Mouse (Mus musculus): Measurements from ENCODE around the gene Mthfd1l.

Gene Mthfd1l

DNA sequence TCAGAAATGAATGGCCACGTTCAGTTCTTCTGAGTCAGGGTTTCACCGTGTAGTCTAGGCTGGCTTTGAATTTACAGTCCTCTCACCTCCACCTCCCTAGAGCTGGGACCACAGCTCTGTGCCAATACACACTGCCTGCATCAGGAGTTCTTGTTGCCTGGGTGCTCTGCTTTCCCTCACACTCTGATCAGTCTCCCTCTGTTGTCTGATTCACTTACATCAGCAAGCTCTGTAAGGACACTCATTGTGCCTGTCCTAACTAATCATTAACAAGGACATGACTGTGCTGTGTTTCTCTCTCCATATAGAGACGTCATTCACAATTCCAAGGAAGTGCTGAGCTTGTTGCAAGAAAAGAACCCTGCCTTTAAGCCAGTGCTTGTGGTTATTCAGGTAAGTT lies 5.4 kb downstream of the Mthfd1l start:
- no peak for DNase-seq

- no peak for DNase-seq
These were observed 6.0 kb downstream of the Mthfd1l start for GRCm38 (mm10) chr10:3978792-3979488.

GRCm38 (mm10) chr10:3980231-3980630 lies 7.3 kb downstream of the Mthfd1l start:
- no peak for DNase-seq

DNA sequence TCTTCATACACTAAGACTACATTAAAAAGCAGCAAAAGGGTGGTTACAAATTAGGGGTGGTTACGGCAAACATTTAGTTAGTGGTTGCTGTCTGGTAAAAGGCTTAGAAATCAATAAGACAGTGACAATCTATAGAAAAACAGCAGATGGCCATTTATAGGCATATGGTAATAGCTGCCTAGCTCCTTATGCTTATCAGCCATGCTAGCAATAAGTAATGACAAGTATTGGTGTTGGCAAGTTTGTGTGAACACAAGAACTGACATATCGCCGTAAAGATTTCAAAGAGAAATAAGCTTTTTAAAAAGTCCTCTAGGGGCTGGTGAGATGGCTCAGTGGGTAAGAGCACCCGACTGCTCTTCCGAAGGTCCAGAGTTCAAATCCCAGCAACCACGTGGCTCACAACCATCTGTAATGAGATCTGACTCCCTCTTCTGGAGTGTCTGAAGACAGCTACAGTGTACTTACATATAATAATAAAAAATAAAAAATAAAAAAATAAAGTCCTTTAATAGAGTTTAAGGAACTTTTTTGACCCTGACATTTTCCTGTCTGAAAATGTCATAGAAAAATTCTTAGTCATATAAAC lies 17.5 kb downstream of the Mthfd1l start:
- DNase-seq, result no peak

GRCm38 (mm10) chr10:3993365-3994102 lies 20.6 kb downstream of the Mthfd1l start:
- DNase-seq, result no peak

GRCm38 (mm10) chr10:3995277-3995676 lies 22.4 kb downstream of the Mthfd1l start:
- DNase-seq, result peak in 1 of 2 experiments; percentile 26

- peak; percentile 79 to 87 for DNase-seq
These were observed 23.4 kb downstream of the Mthfd1l start for GRCm38 (mm10) chr10:3996170-3996876.

DNA sequence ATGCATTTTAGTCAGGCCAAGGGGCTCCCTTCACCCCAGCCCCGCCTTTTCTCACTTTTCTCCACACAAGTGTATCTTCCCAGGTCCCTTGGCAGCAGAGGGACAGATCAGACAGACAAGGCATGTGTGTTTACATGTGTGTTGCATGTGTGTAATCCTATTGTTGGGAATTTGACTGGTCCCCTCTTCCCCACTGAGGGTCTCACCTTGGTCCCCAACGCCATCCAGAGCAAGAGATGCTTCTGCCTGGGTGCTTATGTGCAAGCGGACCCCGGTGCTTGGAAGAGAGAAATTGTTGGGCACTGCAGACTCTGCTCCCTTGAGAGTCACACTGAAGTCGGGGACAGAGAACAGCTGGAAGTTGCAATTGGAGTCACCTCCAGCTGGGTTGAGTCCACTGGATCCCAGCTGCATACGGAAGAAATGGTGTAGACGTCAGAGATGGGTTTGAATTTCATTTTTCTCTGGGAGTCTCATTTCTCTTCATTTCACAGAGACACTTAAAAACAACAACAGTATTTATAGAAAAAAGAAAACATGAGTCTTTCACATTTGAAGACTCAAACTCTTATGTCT lies 25.0 kb downstream of the Mthfd1l start:
- DNase-seq, result peak; percentile 28 to 41

- DNase-seq, result no peak
These were observed 29.8 kb downstream of the Mthfd1l start for GRCm38 (mm10) chr10:4002711-4003110.

GRCm38 (mm10) chr10:4005191-4005590 lies 32.3 kb downstream of the Mthfd1l start:
- no peak for DNase-seq

GRCm38 (mm10) chr10:4006296-4007015 lies 33.5 kb downstream of the Mthfd1l start:
- peak; percentile 69 to 80 for DNase-seq

GRCm38 (mm10) chr10:4022628-4023303 lies 49.8 kb downstream of the Mthfd1l start:
- DNase-seq, result peak; percentile 44 to 52

DNA sequence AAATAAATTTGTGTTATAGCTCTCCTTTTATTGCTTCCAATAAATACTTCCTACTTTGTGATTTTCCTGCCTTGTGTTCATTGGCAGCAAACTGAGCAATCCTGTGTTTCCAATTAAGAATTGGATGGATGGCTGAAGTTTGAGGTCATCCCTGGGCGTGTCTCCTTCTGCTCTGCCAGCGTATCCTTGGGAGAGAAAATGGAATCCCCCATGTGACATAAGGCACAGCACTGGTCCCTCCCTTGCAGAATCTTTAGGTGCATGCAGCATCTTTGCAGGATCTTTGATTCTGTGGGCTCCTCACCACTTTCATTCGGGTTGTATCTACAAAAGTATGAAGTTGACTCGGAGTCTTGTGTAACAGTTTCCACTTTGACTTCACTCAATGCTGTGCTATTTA lies 53.7 kb downstream of the Mthfd1l start:
- DNase-seq, result peak in 1 of 2 experiments; percentile 34

- DNase-seq, result no peak
These were observed 54.5 kb downstream of the Mthfd1l start for GRCm38 (mm10) chr10:4027466-4027865.

- DNase-seq, result peak; percentile 50 to 62
These were observed 56.0 kb downstream of the Mthfd1l start for GRCm38 (mm10) chr10:4028851-4029442.

- no peak for DNase-seq
These were observed 60.8 kb downstream of the Mthfd1l start for GRCm38 (mm10) chr10:4033761-4034160.

- DNase-seq, result no peak
These were observed 63.6 kb downstream of the Mthfd1l start for GRCm38 (mm10) chr10:4036476-4036875.

GRCm38 (mm10) chr10:4037066-4037465 lies 64.1 kb downstream of the Mthfd1l start:
- DNase-seq, result peak; percentile 34 to 47

- peak in 1 of 2 experiments; percentile 21 for DNase-seq
These were observed 65.7 kb downstream of the Mthfd1l start for GRCm38 (mm10) chr10:4038576-4038975.

DNA sequence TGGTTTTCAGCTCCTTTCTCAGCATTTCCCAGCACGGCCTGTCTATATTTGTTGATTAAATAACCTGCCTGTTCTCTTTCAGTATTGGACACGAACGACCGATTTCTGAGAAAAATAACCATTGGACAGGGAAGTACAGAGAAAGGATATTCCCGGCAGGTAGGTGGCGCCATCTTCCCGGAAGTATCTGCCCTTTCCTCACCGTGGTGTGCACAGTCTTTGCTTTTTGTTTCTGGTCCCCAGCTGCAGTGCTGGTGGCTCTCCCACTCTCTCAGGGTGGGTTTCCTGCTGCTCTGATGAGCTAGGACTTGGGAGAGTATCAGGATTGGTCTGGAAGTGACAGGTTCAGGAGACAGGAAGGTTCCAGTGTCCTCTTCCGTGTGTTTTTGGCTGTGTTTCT lies 68.8 kb downstream of the Mthfd1l start:
- DNase-seq, result peak; percentile 72 to 76

GRCm38 (mm10) chr10:4044421-4044820 lies 71.5 kb downstream of the Mthfd1l start:
- DNase-seq, result no peak

Data from kidney, postnatal 4 days (tissue).